Mouse (Mus musculus) thymus, postnatal 36 days (tissue): ENCODE results near the gene Rc3h2.
A peak's percentile ranks its signal among the peaks of the same experiment; 100 is the strongest.

Source experiments
- DNase-seq, 2 experiments: peaks; one replicate each; pipeline ENCODE4 v3.0.0; 2022; ENCODE audit warnings: mixed read lengths in 2 of 2

Rc3h2 gene

DNA sequence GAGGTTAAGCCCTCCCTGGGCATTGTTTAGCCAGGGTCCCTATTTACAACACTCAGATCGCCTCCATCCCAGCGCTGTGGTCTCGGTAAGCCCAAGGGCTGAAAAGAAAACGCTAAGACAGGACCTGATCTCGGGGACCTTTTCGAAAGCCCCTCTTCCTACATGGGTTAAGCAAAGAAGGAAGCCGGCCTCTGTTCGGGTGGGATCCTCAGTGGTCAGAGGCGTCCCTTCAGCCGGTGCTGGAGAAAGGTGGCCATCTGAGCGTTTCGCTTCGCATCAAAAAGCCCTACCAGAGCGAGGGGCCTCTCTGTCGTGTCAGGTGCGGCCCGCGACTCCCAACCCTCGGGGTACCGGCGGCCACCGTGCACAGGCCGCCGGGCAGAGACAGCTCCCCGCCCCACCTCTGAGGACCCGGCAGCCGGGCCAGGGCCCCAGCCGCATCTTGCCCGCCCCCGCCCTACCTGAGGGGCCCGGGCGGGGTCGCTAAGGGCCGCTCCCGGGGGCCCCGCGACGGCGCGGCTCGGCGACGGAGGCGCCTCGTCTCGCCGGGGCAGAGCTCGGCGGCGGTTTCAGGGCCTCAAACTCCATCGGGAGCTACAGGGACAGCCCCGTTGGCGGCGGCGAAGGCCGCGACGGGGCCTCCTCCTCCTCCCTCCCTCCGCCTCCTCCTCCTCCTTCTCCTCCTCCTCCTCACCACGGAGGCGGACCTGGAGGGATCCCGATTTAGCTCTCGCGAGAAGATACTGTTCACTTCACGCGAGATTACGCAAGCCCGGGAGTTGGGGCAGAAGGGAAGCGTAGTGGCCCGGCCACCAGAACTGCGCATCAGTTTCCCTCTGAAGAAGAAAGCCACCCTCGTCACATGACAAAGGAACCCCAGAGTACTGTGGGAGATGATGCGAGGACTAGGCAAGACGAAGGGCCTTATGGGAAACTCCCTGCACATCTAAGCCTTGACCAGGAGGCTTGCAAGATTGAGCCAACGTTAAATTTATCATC lies at the start of gene Rc3h2:
Gene Rc3h2 (minus strand): TSS at position 598 of the 999 bp plus-strand sequence.
- DNase-seq, result peak; percentile 89 to 94

DNA sequence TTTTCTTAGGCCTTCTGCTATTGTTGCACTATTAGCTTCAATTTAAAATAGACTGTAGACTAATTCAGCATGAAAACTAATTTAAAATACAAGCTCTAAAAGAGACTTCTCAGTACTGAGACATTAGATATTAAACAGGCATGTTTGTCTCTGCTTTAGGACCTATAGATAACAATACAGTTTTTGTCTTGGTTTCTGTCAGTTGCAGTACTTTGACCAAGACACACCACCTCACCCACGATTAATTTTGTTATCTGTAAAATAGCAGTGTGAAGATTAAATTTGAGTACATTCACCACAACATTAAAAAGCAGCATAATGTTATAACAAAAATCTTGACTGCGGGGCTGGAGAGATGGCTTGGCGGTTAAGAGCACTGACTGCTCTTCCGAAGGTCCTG lies 43.6 kb upstream of the Rc3h2 start:
- DNase-seq, result no peak

DNA sequence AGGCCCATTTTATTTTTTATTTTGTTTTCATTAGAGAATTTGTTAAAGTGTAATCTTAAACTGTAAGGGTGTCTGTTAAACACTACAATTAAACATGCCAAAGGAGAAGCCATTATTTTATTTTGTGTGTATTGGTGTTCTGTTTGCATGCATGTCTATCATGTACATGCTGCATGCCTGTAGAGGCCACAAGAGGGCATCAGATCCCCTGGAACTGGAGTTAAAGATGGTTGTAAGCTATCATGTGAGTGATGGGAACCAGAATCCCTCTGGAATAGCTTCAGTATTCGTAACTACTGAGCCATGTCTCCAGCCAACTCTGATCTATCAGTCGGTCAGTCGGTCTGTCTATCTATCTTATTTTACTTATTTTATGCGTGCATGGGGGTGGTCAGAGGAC lies 38.0 kb upstream of the Rc3h2 start:
- no peak for DNase-seq

DNA sequence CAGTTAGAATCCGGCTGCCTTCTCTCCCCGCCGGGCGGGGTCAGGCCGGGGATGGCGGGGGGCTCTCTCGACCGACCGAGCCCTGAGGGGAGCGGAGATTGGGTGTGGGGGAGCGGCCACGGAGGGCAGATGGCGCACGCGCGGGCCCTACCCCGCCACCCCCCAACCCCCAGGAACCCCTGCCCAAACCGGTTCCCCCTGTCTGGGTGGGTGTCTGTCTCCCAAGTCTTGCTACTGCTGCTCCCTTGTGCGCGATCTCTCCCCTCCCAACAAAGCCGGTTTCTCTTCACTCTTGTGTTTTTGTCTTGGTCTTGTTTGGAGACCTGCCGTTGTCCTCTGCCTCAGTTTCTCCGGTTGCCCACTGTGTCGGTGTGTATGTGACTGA lies 29.7 kb upstream of the Rc3h2 start:
- no peak for DNase-seq

DNA sequence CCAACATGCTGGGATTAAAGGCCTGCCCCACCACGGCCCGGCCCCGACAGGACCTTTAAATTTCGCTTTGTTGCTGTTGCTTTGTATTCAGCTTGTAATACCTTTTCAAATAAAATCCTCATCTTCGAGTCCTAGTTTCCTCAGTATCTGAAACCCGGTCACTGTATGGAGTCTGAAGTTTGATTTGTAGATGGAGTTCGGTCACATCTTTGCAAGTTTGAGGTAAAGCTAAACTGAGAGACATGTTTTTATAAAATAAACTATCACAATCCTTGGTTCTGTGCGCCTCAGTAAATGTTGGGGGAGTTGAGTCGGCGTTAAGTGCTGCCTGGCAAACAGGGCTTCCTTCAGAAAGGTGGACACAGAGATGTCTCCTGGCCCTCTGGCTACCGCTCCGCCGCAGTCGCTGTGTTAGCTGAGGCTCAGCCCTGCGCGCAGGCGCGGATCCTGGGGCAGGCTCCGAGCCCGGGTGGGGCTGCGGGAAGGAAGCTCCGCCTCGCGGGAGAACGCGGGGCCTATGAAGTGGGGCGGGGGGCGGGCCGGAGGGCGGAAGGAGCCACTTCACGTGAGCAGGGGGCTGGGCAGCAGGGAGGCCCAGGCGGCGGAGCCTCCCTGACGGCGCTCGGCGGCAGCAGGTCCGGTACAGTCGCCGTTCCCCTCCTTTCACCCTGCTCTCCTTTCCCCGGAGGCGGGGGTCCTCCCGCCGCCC lies 29.1 kb upstream of the Rc3h2 start:
- DNase-seq, result peak; percentile 91 to 95

DNA sequence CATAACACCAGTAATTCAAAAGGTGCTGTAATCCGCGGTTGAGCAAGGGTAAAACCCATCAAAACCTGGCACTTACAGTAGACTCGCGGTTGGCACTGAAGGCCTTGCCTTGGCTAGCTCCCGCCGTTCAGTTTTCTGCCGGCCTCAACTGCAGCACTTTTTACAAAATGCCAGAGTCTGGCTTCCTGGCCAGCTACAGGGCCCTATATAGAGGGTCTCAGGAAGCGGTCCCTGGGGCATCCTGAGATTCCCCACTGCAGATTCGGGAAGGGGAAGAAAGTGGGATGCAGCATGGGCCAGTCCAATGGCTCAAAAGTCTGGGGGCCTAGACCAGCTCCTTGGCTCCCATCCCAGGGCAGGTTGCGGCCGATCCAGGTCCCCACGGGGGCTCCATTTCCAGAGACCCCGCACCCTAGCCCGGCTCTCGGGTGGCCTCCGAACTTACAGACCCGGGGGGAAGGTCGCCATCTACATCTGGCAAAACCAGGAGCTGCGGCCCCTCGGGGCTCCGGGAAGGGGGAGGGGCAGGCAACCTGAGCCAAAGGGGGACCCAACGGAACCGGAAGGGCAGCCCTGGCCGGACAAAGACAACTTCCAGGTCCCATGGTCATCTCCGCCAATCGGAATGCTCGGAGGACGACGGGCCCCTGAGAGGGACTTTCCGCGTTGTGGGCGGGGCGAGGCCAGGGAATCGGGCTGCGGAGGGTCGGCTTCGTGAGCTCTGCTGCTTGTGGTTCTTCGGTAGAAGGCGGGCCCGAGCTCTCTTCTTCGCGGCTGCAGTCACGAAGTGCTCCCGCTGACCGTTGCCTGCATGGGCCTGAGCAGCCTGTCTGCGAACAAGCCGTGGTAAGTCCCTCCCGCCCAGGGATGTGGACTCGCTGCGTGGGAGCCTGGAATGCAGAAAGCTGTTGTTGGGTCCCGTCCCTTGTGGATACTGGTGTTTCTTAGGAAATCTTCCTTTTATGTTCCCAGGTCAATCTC lies 20.2 kb upstream of the Rc3h2 start, which contains the start of the genes Zbtb26, Zbtb6 and Rabgap1:
Gene Zbtb26 (minus strand): TSS at position 525 of the 981 bp plus-strand sequence.
Gene Zbtb6 (minus strand): TSS at position 561 of the 981 bp plus-strand sequence.
Gene Rabgap1 (plus strand): TSS at position 669 of the 981 bp plus-strand sequence.
- DNase-seq, result peak; percentile 89 to 92

DNA sequence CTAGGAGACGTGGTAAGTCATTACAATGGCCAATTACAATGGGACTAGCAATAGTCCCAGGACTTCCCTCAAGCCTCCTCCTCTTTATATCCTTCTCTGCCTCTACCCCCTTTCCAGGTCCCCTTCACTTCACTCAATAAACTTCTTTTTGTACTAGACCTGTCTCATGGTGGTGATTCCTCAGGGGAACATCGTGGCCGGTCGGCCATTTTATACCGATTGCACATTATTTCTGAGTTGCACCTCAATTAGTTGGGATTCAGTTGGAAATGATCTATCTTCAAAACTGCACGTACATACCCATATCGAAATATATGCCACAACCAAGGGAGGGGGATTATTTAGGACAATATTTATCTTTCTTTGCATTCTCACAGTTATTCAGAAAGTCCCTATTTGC lies 8.9 kb upstream of the Rc3h2 start:
- no peak for DNase-seq

DNA sequence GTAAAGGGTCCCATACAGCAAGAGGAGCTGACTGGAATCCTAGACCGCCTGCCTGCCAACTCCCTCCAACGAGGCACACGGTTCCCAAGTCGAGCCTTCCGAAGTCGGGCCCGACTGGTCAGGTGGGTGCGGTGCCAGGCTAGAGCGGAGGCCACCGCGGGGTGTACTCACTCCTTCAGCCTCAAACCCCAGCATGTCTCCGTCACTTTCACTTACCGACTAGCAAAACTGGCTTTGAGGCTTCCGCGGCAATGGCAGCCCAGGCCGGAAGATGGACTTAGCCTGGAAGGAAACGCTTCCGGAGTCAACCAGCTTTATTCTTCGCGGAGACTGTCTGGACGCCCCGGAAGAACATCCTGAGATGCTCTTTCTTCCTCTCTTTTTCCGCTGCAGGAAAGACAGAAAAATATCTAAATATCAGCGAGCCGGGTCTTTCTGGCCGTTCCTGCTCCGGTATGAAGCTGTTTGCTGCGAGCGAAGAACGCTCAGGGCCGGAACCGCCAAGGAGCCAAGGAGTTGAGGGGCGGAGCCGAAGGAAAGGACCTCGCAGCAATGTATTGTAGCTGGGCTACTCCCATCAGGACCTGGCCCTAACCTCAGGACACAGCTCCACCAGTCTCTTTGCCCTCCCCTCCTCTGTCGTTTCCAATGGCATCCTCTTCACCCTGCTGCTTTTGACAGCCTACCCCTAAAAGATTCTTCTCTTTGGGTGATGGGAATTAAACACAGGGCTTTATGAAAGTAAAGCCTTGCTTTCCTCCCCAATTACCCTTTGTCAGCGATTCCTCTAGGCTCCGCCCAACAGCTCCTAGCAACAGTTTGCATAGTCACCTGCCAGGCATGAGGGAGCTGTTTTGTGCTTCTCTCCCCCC lies 8.1 kb upstream of the Rc3h2 start:
- DNase-seq, result peak; percentile 71 to 81

DNA sequence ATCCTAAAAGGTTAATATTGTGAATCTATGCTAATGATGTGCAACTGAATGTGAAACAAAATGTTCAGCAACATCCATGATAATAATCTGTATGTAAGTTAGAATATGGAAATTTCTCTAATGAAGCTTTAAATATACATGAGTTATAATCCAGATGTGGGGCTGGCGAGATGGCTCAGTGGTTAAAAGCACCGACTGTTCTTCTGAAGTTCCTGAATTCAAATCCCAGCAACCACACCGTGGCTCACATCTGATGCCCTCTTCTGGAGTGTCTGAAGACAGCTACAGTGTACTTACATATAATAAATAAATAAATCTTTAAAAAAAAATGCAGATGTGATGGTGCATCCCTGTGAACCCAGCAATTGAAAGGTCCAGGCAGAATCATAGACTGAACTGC lies 968 bp upstream of the Rc3h2 start:
- DNase-seq, result no peak

DNA sequence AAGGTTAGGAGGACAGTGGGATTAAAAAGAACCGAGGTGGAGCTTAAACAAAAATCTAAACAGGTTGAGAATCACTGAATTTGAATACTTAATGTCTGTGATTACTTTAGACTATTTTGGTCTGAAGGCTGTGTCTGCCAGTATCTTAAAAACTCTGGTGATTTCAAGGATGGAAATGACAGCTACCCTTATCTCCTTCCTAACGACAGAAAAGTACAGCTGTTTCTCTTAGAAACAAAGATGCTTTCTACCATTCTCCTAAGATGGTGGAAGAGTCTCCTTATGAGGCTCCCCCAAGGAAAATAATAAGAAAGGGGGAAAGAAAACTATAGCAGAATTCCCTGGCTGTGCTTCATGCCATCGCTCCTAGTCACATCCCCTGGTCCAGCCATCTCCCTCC lies 800 bp downstream of the Rc3h2 start:
- DNase-seq, result no peak

DNA sequence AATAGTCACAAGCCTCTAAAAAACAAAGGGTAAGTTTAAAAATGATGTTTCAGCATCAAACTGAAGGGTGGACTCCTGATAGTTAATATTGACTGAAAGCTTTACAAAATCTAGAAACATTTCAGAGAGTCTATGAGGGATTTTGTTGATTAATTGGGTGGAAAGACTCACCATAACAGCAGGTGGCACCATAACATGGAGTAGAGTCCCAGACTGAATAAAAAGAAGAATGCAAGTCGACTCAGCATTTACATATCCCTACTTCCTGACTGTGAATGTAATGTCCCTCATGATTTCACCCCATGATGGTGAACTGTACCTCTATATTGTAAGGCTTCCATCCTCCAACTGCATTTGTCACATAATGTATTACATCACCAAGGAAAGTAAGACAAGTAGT lies 27.2 kb downstream of the Rc3h2 start:
- DNase-seq, result no peak

DNA sequence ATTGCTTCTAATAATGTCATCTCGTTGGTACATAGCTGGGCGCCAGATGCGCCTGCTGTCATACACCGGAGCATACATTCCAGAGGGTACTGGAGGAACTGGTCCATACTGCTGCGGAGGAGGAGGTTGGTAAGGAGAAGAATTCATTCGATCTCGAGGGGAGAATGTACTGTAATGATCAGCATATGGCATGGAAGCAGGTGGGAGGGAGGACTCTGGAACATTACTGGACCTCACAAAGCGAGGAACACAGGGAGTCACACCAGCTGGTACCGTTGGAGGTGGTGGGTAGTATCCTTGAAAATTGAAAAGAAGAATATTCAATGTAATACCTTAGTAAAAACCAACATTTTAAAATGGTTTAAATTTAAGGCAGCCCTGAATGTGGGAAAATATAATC lies 39.8 kb downstream of the Rc3h2 start:
- no peak for DNase-seq

DNA sequence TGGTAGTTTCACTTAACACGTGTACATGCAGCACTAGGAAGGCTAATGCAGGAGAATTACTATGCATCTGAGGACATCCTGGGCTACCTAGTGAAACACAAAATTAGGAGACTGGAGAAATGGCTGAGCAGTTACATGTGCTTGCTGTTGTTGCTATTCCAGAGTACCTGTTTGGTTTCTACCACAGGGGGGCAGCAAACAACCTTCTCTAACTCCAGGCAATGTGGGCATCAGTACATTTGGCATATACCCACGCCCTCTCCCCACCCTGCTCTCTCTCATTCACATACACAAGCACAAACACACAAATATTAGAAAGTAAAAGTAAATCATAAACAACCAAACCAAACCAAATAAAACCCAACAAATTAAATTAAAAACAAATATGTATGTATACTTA lies 42.5 kb downstream of the Rc3h2 start:
- peak; percentile 44 to 55 for DNase-seq

DNA sequence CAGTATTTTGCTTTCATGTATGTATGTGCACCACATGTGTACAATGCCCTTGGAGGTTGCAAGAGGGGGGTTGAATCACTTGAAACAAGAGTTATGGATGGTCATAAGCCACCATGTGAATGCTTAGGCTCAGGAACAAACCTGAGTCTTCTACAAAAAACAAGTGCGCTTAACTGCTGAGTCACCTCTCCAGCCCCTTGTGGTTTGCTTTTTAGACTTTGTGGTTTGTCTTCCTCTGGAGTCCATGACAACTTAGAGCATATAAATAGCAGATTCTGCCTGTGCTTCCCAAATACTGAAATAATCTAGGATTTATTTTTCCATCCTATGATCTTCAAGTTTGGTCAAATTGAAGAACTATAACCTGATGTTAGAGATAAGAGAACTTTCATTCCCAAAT lies 46.7 kb downstream of the Rc3h2 start:
- DNase-seq, result no peak

DNA sequence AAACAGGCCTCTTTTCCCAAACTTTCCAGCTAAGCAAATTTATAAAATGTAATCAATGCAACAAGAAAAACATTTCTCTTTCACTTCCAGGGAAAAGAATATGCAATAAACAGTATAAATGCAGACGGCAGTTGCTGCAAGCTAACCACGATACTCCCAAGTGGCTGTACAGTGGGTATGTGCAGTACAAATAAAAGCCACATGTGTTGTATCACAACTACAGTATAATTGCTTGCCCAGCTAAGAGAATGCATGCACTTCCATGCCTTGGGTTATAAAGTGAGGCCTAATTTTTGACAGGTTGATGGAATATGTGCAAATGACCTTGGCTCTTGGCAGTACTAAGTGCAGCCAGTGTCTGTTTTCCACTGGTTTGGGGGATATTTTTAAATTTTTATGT lies 52.1 kb downstream of the Rc3h2 start:
- no peak for DNase-seq

DNA sequence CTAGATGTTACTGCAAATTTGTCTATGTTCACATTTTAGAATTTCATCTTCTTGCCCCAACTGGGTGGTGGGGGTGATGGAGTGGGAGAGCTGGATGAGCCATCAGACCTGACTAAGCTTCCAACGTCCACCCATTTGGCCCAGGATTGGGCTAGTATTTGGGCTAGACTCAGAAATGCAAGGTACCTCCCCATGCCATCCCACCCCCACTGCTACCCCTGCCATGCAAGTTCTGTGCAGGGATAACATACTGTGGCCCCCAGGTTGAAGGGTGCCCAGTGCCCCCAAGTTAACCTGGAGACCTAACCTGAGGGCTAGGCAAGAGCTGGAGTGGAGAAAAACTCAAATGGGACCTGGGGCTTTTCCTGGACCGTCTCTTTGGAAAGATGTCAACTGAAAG lies 62.8 kb downstream of the Rc3h2 start:
- peak in 1 of 2 experiments; percentile 20 for DNase-seq

DNA sequence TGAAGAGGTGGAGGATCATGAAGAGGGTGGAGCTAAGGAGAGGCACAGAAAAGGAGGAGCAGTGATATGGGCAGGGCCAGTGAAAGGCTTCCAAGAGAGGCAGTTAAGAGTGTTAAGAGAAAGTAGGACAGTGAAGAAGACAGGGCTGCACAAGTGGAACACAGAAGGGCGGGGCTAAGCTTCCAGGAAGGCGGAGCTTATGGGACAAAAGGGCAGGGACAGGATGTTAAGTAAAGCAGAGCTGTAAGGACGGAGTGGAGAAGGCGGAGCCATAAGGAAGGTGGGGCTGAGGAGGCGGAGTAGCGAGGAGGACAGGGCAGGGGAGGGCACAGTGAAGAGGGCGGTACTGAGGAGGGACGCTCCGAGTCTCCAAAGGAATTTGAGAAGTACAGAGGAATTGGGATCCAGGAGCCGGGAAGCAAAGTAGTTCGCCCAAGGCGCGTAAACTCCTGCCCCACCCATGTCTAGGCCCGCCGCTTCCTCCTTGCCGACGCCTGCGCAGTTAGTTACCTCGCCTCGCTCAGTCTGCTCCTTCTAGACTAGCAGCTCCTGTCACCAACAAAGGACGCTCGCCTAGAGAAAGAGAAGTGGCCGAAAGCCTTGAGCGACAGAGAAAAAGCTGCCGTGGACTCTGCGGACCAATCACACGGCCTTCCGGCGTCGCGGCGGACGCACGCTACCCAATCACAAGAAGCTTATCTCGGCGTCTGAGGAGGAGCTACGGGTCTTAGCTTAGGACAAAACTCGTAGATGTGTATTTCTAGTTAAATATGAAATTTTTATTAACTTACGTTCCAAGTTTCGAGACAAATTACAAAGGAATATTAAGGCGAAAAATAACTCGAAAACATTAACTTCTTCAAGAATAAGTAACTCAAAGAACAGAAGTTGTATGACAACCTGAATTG lies 63.8 kb downstream of the Rc3h2 start, which contains the start of gene Pdcl:
Gene Pdcl (minus strand): TSS at position 700 of the 908 bp plus-strand sequence.
- DNase-seq, result peak; percentile 96 to 98

DNA sequence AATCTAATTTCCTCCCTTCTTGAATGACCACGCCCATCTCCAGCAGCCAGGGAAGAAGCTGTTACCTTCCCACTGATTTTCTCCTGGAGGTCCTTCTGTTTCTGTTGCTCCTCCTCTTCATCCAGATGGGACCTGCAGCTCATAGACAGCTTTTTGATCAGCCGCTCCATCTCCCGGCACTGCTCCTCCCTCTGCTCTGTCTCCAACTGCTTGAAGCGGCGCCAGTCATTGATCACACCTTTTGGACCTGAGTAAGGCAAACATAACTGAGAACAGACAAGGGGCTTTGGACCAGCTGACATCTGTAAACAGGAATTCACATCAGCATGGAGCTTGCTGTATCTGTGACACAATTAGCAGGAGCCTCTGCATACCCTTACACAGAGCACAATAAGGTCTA lies 67.1 kb downstream of the Rc3h2 start:
- DNase-seq, result no peak

DNA sequence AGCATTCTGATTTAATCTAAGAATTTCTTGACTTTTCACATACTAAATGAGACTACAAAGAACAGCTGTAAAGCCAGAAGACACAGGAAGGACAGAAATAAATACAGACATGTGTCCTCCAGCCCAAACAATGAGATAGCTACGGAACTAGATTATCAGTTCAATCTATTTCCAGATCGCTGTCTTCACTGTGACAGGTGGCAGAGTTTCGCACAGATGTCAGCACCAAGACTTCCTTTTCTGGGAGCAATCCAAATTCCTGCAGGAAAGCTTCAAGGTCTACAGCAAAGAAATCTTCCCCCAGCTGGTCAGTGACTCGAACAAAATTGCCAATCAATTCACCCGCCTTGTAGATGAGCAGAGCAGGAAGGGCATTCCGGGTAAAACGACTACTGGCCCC lies 71.0 kb downstream of the Rc3h2 start:
- DNase-seq, result no peak

DNA sequence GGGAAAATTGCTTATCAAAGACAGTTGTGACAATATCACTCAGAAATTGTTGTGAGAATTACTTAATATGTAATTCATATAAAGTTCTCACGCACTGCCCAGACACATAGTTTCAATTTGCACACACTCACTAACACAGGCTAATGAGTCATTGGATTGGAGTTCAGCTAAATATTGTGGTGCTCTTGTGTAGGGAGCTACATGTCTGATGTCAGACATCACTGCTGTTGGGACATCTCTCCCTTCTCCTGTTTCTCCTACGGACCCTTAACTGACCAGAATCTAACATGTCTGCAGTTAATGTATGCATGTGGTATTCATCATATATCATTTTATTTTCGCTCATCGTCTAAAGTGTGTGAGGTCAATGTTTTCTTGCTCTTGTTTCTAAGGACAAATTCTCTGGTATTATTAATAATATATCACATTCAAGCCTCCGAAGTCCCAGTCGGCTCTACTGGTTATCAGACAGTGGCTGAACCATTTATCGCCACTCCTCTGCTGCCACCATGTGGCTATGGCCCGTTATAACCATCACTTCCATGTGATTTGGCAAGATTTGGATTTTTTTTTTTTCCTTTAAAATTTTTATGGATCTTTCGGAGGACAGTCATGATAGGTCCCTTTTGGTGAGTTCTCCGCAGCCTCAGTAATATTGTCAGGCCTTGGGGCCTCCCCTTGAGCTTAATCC lies 84.1 kb downstream of the Rc3h2 start:
- no peak for DNase-seq
